Mouse (Mus musculus) monocyte, adult 2 months (primary cell): Measurements from ENCODE around the gene Cyp46a1.

Experiments used
- DNase-seq, 2 experiments: peaks; one replicate each; pipeline ENCODE4 v3.0.0; 2022; ENCODE audit warnings: low spot score in 2 of 2, low read depth in 1 of 2

Cyp46a1 gene

DNA sequence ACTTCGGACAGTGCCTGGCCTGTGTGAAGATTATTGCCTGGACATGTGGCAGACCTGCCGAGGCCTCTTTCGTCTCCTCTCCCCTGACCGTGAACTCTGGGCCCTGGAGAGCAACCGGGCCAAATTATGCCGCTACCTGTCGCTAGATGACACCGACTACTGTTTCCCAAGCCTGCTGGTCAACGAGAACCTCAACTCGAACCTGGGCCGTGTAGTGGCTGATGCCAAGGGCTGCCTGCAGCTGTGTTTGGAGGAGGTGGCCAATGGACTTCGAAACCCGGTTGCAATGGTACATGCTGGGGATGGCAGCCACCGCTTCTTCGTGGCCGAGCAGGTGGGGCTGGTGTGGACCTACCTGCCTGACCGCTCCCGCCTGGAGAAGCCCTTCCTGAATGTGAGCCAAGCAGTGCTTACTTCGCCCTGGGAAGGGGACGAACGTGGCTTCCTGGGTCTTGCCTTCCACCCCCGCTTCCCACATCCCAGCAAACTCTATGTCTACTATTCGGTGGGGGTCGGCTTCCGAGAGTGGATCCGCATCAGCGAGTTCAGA, 22.4 kb upstream of the Cyp46a1 start:
- no peak for DNase-seq

- DNase-seq = no peak
Observed at GRCm38 (mm10) chr12:108312432-108312851, 21.7 kb upstream of the Cyp46a1 start.

DNA sequence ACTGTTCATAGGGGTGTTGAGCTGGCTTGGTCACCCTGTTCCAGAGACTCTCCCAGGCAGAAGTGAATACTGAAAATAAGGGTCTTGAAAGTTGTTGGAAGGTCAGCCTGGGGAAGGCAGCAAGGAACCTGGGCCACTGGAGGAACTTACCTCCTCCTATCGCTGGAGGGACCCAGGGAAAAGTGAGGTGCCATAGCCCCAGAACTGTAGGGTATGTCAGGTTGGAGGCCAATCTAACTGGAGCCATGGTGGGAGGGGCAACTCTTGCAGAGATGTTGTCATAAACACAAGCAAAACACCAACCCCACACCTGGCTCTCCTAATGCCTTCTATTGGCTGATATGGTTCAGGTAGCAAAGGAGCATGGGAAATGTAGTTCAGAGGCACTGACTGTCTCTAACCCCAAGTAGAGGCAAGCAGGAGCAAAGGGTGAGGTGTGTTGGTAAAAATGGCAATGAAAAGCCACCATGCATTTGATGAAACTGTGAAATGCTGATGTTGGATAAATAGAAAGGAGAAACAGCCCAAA, 20.9 kb upstream of the Cyp46a1 start:
- DNase-seq = no peak

- no peak for DNase-seq
Observed at GRCm38 (mm10) chr12:108315818-108316217, 18.4 kb upstream of the Cyp46a1 start.

DNA sequence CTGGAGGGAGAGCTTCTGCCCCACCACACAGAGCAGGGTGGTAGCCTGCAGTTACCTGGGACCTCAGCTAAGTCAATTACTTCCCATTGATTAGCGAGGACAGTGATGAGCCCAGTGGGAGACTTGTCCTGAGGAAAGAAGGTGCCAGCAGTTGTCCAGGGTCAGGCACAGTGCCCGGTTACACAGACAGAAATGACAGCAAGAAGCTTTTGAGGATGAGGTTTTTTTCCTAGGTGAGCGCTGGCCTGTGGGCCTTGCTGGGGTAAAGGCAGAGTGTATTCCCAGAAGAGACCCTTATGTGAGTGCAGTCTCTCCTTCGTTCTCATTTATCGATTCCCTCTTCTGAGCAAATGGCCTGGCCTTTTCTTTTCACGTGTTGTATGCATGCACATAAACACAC, 17.5 kb upstream of the Cyp46a1 start:
- DNase-seq = no peak

- no peak for DNase-seq
Observed at GRCm38 (mm10) chr12:108317201-108317738, 16.9 kb upstream of the Cyp46a1 start.

DNA sequence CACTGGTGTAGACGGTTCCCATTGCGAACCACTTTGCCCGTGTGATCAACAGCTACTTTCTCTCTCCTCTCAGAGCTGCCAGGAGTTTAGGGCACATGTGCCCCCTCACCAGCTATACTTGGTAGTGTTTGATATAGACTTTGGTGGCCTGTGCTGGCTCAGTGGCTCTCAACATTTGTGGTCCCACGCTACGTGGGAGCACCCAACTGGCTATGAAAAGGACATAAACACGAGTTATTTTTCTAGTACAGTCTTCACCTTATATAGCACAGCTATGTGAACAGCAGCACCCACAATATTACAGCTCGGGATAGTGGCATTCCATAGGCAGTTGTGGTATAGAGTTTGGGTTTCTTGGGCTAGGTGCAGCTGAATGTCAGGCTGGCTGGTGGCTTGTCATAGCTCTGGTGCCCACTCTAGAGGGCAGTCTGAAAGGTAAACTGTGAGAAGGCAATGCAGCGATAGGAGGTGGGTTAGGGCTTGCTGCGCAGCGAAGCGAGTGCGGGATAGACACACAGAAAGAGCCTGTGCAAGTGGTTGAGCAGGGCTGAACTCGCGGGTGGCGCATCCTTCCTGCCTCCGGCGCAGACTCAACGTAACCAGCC, 16.3 kb upstream of the Cyp46a1 start:
- no peak for DNase-seq

- no peak for DNase-seq
Observed at GRCm38 (mm10) chr12:108318499-108318898, 15.7 kb upstream of the Cyp46a1 start.

DNA sequence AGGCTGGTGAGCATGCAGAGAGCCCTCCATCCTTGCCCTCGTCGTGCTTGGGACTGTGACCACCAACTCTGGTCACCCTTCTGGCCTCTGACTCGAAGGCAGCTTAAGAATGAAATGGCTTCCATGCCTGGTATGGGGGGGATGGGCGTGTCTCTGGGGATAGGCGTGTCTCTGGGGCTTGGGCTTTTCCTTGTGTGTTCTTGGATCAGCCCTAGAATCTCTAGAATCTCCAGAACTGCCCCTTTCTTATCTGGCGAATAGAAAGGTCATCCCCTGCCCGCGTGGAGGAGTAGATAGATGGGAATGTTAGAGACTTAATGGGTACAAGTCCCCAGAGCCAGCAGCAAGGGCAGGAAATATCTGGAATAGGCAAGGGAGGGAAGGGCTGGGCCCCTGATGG, 14.1 kb upstream of the Cyp46a1 start:
- no peak for DNase-seq

GRCm38 (mm10) chr12:108326401-108326800, 7.8 kb upstream of the Cyp46a1 start:
- DNase-seq = no peak

GRCm38 (mm10) chr12:108327889-108328491, 6.2 kb upstream of the Cyp46a1 start:
- DNase-seq = no peak

DNA sequence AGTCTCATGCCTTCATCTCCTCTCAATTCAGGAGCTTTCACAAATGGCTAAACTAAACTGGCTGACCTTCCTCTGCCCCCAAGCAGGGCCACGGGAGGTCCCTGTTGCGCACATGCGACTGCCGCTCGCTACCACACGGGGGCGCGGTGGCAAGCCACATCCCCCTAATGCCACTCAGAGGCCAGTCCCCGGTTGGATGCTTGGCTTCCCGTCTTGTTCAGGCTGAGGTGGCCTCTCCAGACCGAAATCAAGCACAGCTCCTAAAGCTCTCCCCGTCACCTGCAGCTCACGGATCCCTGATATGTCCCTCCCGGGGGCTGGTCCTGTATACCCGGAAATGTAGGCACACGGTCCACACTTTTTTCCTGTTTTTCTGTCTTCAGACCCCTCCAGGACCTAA, 1.1 kb upstream of the Cyp46a1 start:
- DNase-seq = peak; percentile 13 to 36

- DNase-seq = peak; percentile 19 to 21
Observed at GRCm38 (mm10) chr12:108333481-108333882, 699 bp upstream of the Cyp46a1 start.

GRCm38 (mm10) chr12:108334529-108334928, 348 bp downstream of the Cyp46a1 start:
- DNase-seq = no peak

- DNase-seq = no peak
Observed at GRCm38 (mm10) chr12:108338572-108339190, 4.5 kb downstream of the Cyp46a1 start.

GRCm38 (mm10) chr12:108348151-108348550, 14.0 kb downstream of the Cyp46a1 start:
- DNase-seq = no peak

DNA sequence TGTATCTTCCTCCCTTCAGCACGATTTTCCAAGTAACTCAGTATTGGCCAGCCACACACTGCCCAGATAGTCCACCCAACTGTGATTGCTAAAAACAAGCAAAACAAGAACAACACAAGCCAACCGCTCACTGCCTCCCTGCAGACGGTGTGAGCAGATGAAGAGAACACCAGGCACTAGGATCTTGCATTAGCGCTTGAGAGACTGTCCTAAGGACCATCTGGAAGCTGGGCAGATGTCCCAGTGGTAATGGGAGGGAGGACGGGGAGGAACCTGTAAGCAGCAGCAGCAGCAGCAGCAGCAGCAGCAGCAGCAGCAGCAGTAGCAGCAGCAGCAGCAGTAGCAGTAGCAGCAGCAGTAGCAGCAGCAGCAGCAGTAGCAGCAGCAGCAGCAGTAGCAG, 14.8 kb downstream of the Cyp46a1 start:
- no peak for DNase-seq

- DNase-seq = no peak
Observed at GRCm38 (mm10) chr12:108350931-108351330, 16.8 kb downstream of the Cyp46a1 start.

- DNase-seq = no peak
Observed at GRCm38 (mm10) chr12:108352371-108353136, 18.4 kb downstream of the Cyp46a1 start.

DNA sequence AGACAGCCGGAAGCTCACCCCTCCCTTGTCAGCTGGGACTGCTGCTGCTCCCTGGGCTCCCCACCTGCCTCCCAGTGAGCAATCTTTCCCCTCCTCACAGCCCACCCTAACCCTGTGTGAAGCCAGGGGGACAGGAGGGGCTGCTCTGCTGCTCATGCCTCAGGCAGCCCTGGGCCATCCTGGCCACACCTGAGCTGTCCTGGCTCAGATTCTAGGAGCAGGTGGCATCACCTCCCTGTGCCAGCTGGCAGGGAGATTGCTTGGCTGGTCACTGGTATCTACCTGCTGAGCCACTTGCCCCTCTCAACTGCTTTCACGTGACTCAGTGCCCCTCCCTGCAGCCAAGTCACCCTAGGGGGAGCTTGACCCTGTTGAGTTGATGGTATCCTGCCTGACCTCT, 20.1 kb downstream of the Cyp46a1 start:
- no peak for DNase-seq

DNA sequence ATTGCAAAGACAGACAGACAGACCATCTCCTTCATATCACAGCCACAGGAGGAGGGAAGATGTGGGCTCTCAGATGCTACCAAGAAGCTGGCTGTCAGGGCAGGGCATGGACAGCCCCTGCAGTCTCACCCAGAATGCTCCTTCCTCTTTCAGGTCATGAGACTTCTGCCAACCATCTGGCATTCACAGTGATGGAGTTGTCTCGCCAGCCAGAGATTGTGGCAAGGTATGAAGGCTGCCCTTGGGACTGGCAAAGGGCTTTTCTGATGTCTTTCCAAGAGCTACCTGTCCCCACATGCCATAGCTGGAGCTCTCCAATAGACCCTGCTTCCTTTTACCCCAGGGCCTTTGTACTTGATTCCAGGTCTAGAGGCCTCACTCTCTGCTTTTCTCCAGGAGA, 21.1 kb downstream of the Cyp46a1 start:
- no peak for DNase-seq
